Mouse (Mus musculus): ENCODE data around the gene Bicd1. TPM values are rescaled to one million over a fixed set of nuclear protein-coding genes. Genes with fewer than 3 reads are reported as not detected.
"Not testable (repeated sequence)": the region's sequence is repeated elsewhere in the genome, so short reads cannot be mapped to it uniquely, and the experiment has no call there.

Bicd1 gene
- total RNA-seq, 2 experiments from 2014 or later: 0.31 to 0.59 TPM

DNA sequence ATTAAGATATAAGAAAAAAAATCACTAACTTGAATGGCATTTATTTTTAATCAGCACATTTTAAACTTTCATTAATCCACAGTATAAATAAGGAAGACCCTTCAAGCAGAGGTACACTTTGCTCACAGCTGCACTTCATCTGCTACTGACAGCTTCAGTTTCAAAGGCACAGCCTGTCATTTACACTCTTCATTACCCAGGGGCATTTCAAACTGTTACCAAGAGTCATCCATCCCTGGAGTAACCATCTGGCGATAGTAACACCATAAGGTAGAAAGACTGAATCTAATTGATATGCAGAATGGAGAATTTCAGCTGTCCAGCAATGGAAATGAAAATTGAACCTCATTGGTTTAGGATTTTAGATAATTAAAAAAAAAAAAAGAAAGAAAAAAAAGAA lies 34.2 kb downstream of the Bicd1 start:
- intact Hi-C loops (cut with DNase I): no loop called here
- no peak for TF ChIP-seq CTCF (IDR thresholded peaks at IDR 0.05)
- Histone ChIP-seq H3K27ac (no peak overlapping the region), H3K4me3 (no peak overlapping the region)
- no peak for DNase-seq

DNA sequence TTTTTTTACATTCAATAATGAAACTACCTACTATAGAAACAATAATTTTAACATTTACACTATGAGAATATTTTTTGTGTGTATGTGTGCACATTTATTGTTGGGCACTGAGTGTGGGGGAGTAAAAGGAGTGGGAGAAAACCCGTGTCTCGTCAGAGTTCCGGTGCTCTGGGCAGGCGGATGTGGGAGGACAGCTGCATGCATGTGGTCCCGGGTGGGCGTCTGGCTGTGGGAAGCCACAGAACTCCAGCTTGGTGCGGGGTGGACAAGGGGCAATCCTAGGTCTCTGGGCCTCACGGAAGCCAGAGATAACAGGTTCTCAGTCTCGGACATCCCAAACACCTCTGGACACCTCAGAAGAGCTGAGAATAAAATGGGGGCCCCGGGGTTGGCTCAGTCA lies 37.2 kb downstream of the Bicd1 start:
- no peak for TF ChIP-seq CTCF (IDR thresholded peaks at IDR 0.05)

DNA sequence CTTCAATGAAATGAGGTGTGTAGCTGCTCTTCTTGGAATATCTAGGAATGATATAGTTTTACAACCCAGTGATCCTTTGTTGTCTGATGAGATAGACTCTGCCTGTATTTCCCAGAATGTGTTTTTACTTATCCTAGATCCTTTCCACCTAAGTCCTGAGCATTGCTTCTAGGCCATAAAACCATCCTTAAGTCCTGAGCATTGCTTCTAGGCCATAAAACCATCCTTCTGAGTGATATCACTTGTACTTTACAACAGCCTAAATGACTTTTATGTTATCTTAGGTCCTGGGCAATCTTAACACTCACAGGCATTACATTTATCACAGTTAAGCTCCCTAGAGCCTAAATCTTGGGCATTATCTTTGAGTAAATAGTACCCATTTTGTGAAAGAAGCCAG lies 48.6 kb downstream of the Bicd1 start:
- Histone ChIP-seq H3K27ac (no peak overlapping the region), H3K4me3 (no peak overlapping the region)
- no peak for TF ChIP-seq CTCF (IDR thresholded peaks at IDR 0.05)
- intact Hi-C loops (cut with DNase I): no loop called here
- no peak for DNase-seq

More for the DNA sequence above, 37.2 kb downstream of the Bicd1 start:
- H3K27ac ChIP-seq: no peak overlapping the region
- no peak for DNase-seq
- H3K4me3 ChIP-seq: no peak overlapping the region
- intact Hi-C loops (cut with DNase I): no loop called here

DNA sequence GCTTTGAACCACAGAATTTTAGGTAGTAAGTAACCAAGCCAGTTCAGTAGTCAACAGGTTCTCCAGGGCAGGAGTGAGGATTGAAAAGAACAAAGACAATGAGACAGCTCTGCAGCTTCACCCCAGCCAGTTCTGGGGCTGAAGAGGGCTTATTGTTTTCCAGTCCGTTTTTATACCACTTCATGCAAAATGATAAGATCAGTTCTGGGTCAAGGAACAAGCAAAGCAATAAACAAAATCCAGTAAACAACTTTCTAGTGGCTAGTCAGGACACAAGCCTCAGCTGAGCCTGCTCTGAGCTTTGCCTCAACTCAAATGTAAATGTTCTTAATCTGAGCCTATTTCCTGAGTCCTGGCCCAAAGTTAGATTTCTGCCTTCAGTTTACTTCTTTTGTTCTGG lies 52.3 kb downstream of the Bicd1 start:
- DNase-seq: no peak
- Histone ChIP-seq H3K4me3 (no peak overlapping the region), H3K27ac (no peak overlapping the region)
- intact Hi-C loops (cut with DNase I): no loop called here
- TF ChIP-seq CTCF (IDR thresholded peaks at IDR 0.05): no peak

DNA sequence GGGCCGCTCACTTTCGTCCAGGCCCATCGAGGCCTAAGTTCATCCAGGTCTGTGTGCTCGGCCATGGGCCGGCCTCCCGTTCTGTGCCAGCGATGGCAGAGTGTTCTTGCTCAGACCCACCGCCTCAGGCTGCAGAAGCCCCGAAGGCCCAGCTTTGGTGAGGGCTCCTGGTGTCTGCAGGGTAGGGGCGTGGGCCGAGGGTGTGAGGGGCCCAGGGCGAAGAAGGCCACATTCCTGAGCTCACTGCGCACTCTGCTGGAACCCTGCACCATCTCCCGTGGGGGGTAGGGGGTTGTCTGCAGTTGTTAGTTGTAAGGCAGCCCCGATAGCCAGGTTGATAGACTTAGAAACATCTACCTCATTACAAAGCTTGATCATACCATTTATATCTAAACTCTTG lies 62.8 kb downstream of the Bicd1 start:
- intact Hi-C loops (cut with DNase I): no loop called here

DNA sequence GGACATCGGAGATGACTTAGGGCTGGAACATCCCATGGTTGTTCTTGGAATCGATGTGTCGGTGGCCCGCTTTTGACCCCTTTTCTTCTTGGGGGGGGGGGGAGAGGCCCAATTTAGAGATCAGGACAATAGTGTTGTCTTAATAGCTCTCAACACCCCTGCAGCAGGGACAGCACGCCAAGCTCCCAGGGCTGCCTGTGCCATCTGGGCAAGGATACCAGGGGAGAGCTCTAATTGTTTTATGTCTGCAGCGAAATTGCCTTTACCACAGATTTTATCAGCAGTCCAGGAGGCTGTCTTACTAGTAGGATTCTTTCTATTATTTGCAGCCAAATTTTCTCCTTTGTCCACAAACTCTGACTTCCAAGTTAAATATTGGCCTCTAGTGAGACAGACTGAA lies 63.8 kb downstream of the Bicd1 start:
- DNase-seq; intact Hi-C loops (cut with DNase I); H3K4me3 ChIP-seq; H3K27ac ChIP-seq: not testable (repeated sequence)

More for the DNA sequence above, 62.8 kb downstream of the Bicd1 start:
- TF ChIP-seq CTCF (IDR thresholded peaks at IDR 0.05): no peak
- Histone ChIP-seq H3K4me3 (no peak overlapping the region), H3K27ac (no peak overlapping the region)
- DNase-seq: no peak

DNA sequence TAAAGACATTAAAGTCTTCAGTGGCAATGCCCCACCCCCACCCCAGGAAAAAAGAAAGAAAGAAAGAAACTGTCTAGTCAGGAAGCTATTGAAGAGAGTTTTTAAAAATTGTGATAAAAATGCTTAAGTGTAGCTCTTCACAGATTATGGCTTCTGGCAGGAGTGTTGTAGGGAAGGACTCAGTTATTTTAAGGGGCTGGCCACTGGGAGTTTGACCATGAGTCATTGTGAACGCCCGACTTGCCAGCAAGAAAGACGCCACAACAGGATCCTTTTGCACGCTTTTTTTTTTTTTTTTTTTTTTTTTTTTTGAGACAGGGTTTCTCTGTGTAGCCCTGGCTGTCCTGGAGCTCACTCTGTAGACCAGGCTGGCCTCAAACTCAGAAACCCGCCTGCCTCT lies 73.2 kb downstream of the Bicd1 start:
- DNase-seq; intact Hi-C loops (cut with DNase I); H3K4me3 ChIP-seq; H3K27ac ChIP-seq: not testable (repeated sequence)

DNA sequence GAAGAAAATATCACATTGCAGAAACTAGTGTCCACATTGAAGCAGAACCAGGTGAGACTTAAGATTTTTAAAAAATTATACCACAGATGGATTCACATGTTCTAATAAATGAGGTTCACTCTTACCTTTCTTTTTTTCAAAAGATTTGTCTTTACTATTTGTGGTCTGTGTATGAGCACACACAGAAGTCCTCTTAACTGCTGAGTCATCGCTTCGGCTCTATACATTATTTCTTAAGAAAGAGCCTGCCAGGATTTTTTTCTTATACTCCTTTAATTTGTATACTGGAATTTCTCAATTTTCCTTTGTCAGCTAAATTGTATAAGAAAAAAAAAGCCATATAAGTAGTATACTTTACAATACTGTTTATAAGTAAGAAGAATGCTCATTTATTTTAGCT lies 86.0 kb downstream of the Bicd1 start:
- Histone ChIP-seq H3K27ac (no peak overlapping the region), H3K4me3 (no peak overlapping the region)
- DNase-seq: no peak
- no peak for TF ChIP-seq CTCF (IDR thresholded peaks at IDR 0.05)
- intact Hi-C loops (cut with DNase I): no loop called here

DNA sequence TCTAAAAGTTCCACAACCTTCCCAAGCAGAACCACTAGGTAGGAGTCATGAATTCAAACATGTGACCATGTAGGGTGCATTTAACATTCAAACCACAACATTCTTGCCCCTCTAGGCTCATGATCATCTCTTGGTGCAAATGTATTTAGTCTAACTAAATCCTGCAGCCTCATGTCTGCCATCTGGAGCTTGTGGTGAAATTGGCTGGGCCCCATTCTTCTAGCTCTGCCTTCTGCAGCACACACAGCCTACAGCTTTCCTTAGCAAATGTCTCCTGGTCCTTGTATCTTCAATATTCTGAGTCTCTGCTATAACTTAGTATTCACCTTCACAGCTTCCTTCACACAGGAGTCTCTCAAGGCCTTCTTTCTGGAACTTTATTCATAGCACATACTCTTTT lies 87.2 kb downstream of the Bicd1 start:
- no peak for TF ChIP-seq CTCF (IDR thresholded peaks at IDR 0.05)

DNA sequence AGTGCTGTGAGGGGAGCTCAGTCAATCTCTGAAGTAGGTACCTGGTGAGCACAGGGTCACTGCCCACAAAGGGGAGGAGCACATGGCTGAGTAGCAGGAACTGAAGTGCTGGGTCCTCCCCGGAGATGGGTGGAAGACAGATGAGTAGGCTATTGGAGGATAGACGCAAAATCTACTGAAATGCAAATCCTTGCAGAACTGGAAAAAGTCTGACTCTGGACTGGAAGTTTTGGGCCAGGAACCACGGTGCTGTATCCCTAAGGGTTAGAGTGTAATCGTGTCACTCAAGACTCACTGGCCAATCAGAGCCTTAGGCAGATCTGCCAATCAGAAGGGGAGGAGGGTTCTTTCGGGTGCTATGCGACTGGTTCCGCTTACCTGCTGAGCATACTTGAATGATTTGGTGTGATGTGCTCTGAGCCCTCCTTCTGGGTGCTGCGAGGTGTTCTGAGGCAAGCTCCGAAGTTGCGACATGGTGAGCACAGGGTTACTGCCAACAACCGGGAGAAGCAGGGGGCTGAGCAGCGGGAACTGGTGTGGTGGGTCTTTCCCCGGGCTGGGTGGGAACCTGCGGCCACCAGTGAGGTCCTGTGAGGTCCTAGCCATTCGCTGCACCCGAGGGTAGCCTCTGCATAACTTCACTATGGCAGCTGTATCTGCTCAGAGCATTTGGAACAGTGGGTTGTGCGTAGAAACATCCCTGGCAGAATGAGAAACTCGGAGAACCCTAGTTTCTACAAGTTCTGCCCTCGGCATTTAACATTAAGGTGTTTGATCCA lies 157.2 kb downstream of the Bicd1 start:
- DNase-seq: peak; percentile 13
- Histone ChIP-seq H3K4me3 (peak overlapping the region; percentile 56), H3K27ac (no peak overlapping the region)
- TF ChIP-seq CTCF (IDR thresholded peaks at IDR 0.05): no peak
- intact Hi-C loops (cut with DNase I): no loop called here

More for the DNA sequence above, 87.2 kb downstream of the Bicd1 start:
- no peak for DNase-seq
- no peak overlapping the region for H3K4me3 ChIP-seq
- intact Hi-C loops (cut with DNase I): no loop called here
- H3K27ac ChIP-seq: no peak overlapping the region

DNA sequence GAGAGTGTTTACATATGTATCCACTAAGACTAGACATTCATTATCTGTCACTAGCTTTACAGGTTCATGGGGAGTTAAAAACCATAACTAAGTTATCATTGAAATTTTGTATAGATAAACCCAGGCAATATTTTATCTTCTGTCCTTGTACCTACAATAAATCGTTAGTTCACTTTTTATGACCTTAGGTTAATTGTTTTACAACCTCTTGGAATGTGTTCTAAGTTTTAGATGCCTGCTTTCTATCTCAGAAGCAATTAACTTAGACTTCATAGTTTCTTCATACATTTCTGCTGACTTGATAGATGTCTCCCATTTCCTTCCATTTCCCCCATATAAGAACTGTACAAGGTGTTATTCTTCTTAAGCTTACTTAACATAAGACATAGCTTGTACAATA lies 158.5 kb downstream of the Bicd1 start:
- intact Hi-C loops (cut with DNase I): no loop called here
- no peak overlapping the region for H3K27ac ChIP-seq
- DNase-seq: no peak
- H3K4me3 ChIP-seq: no peak overlapping the region
- no peak for TF ChIP-seq CTCF (IDR thresholded peaks at IDR 0.05)

DNA sequence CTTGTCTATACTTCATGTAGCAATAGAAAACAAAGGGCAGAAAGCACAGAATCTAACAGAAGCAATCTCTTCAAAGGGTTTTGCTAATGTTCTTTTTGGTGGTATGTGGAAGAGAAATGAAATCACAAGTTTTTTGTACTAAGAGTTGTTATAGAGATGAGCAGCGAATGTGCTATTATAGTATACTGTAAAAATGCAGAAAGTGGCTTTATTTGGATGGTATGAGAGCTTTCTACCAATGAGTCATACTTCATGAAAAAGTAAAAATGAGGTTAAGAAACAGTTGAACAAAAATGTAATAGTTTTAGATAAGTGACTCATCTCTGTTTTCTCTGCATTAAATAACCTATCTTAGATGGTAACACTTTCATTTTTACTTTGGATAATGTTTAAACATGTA lies 165.6 kb downstream of the Bicd1 start:
- no peak for TF ChIP-seq CTCF (IDR thresholded peaks at IDR 0.05)
- Histone ChIP-seq H3K4me3 (no peak overlapping the region), H3K27ac (no peak overlapping the region)
- DNase-seq: no peak
- intact Hi-C loops (cut with DNase I): no loop called here

DNA sequence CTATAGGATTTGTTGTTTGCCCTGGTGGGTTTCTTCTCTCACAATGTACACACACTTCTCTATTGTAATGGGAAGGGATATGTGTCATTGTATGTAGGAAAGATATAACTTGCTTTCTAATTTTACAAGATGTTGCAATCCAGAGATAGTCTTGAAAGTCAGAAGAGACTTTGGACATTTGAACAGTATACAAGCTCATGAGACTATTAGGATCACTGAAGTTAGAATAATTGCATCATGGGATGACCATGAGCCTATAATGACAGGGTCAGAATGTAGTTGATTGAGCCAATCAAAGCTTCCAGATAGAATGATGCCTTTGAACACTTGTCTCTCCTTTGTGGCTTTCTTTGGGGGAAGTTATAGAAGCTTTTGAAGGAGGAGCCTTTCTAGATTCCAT lies 171.4 kb downstream of the Bicd1 start:
- DNase-seq: no peak
- TF ChIP-seq CTCF (IDR thresholded peaks at IDR 0.05): no peak
- Histone ChIP-seq H3K4me3 (no peak overlapping the region), H3K27ac (no peak overlapping the region)
- intact Hi-C loops (cut with DNase I): no loop called here

Data from gastrocnemius, adult 2 months (tissue).